Mouse (Mus musculus) hindbrain, embryonic 14.5 days (tissue): ENCODE measurements at regions not wholly inside any gene's neighbourhood (a gene's known extent, or its start where the extent isn't known, plus 50 kb on each side); places are given as distances from the start of the nearest gene placed in this dataset.
"Not testable (repeated sequence)": the region's sequence is repeated elsewhere in the genome, so short reads cannot be mapped to it uniquely, and the experiment has no call there.

ENCODE experiments used
- ATAC-seq: fragments of 200-750 bp; cut with Nextera tagmentation; 2 replicates; pipeline ENCODE4 v1.8.0; 2017; ENCODE audit warnings: moderate number of reproducible peaks, mild to moderate bottlenecking, moderate TSS enrichment, moderate library complexity; ENCODE audit not compliant: low FRiP score
- DNase-seq: peaks from one replicate; pipeline ENCODE4 v3.0.0-alpha.2; 2015; ENCODE audit warnings: low spot score
- H3K27ac ChIP-seq: fragments of 300-500 bp; sonication (generic); 2 replicates; pipeline ENCODE4 v1.5.1; 2014; ENCODE audit warnings: mild to moderate bottlenecking, moderate library complexity
- H3K27me3 ChIP-seq: fragments of 300-500 bp; sonication (generic); 2 replicates; pipeline ENCODE4 v1.6.1; 2014; ENCODE audit warnings: mild to moderate bottlenecking, low read length, mixed read lengths; ENCODE audit not compliant: control insufficient read depth, insufficient read depth
- H3K36me3 ChIP-seq: fragments of 300-500 bp; sonication (generic); replicated peaks from 2 replicates; pipeline ENCODE4 v1.6.1; 2014; ENCODE audit not compliant: control insufficient read depth, insufficient read depth
- H3K4me1 ChIP-seq: fragments of 300-500 bp; sonication (generic); replicated peaks from 2 replicates; pipeline ENCODE4 v1.6.1; 2014; ENCODE audit warnings: antibody characterized with exemption, low read length, mixed read lengths; ENCODE audit not compliant: control insufficient read depth, insufficient read depth
- H3K4me2 ChIP-seq: fragments of 300-500 bp; sonication (generic); replicated peaks from 2 replicates; pipeline ENCODE4 v1.6.1; 2014; ENCODE audit warnings: mild to moderate bottlenecking, moderate library complexity
- H3K4me3 ChIP-seq: fragments of 300-500 bp; sonication (generic); replicated peaks from 2 replicates; pipeline ENCODE4 v1.5.1; 2014; ENCODE audit warnings: mild to moderate bottlenecking, low read length
- H3K9ac ChIP-seq: fragments of 300-500 bp; sonication (generic); 2 replicates; pipeline ENCODE4 v1.6.1; 2014
- H3K9me3 ChIP-seq: fragments of 300-500 bp; sonication (generic); 2 replicates; pipeline ENCODE4 v1.6.1; 2016; ENCODE audit warnings: low read length; ENCODE audit not compliant: control insufficient read depth
- WGBS: fragments of 180-500 bp; shearing (Covaris S2); extraction: QIAGEN DNeasy Blood & Tissue Kit; methylation state at CpG from one replicate; pipeline ENCODE4 v1.1.7; 2014; 5-methylcytosine and 5-hydroxymethylcytosine counted together

GRCm38 (mm10) chr8:90068441-90068840 lies 279.7 kb downstream of the Tox3 start:
- H3K36me3 ChIP-seq, result no peaks in the 10 kb centered on the region

GRCm38 (mm10) chr8:90064381-90064780 lies 283.8 kb downstream of the Tox3 start:
- Histone ChIP-seq H3K4me2 (no peak overlapping the region), H3K4me1 (peaks cover 15% of the 10 kb centered on the region), H3K27me3 (no peaks in the 10 kb centered on the region), H3K27ac (peak overlapping the region; percentile 47; the same call in 1 of the 2 replicates), H3K9me3 (no peaks in the 10 kb centered on the region), H3K36me3 (no peaks in the 10 kb centered on the region), H3K9ac (no peak overlapping the region), H3K4me3 (no peak overlapping the region)
- WGBS, result 21% methylated on average over 6 of the region's 6 CpGs
- DNase-seq (no peak), ATAC-seq (no peak)

More at GRCm38 (mm10) chr8:90068441-90068840, 279.7 kb downstream of the Tox3 start:
- Histone ChIP-seq H3K9me3 (no peaks in the 10 kb centered on the region), H3K27me3 (no peaks in the 10 kb centered on the region), H3K4me2 (no peak overlapping the region), H3K27ac (no peak overlapping the region), H3K4me3 (no peak overlapping the region), H3K4me1 (peaks cover 28% of the 10 kb centered on the region), H3K9ac (no peak overlapping the region)
- 80% methylated on average over 4 of the region's 4 CpGs for WGBS
- no peak for DNase-seq
- ATAC-seq, result no peak

- no peaks in the 10 kb centered on the region for H3K27me3 ChIP-seq
- DNase-seq (no peak), ATAC-seq (no peak)
- no peak overlapping the region for H3K9ac ChIP-seq
- WGBS, result 89% methylated on average over 1 of the region's 1 CpGs
- H3K9me3 ChIP-seq, result no peaks in the 10 kb centered on the region
- H3K4me3 ChIP-seq, result no peak overlapping the region
- no peak overlapping the region for H3K4me2 ChIP-seq
- peaks cover 18% of the 10 kb centered on the region for H3K4me1 ChIP-seq
- H3K27ac ChIP-seq, result no peak overlapping the region
- no peaks in the 10 kb centered on the region for H3K36me3 ChIP-seq
Measured at GRCm38 (mm10) chr8:90063291-90063690, 284.9 kb downstream of the Tox3 start.

GRCm38 (mm10) chr8:90058631-90059166 lies 289.4 kb downstream of the Tox3 start:
- Histone ChIP-seq H3K9me3 (no peaks in the 10 kb centered on the region), H3K9ac (no peak overlapping the region), H3K27me3 (no peaks in the 10 kb centered on the region), H3K4me2 (no peak overlapping the region), H3K36me3 (no peaks in the 10 kb centered on the region), H3K4me3 (no peak overlapping the region), H3K4me1 (peaks cover 8% of the 10 kb centered on the region; the same call in 1 of the 2 replicates), H3K27ac (0 out of 2 replicates have a peak overlapping the region, but pooled peaks have one; percentile 14)
- no peak for DNase-seq
- 67% methylated on average over 9 of the region's 9 CpGs for WGBS
- no peak for ATAC-seq

GRCm38 (mm10) chr8:90056331-90056730 lies 291.8 kb downstream of the Tox3 start:
- H3K4me3 ChIP-seq, result no peak overlapping the region
- peaks cover 8% of the 10 kb centered on the region; the same call in 1 of the 2 replicates for H3K4me1 ChIP-seq
- no peaks in the 10 kb centered on the region for H3K9me3 ChIP-seq
- WGBS, result 94% methylated on average over 1 of the region's 1 CpGs
- no peaks in the 10 kb centered on the region for H3K36me3 ChIP-seq
- no peak for DNase-seq
- H3K4me2 ChIP-seq, result no peak overlapping the region
- no peak for ATAC-seq
- H3K9ac ChIP-seq, result no peak overlapping the region
- H3K27ac ChIP-seq, result no peak overlapping the region
- no peaks in the 10 kb centered on the region for H3K27me3 ChIP-seq

GRCm38 (mm10) chr8:90046779-90047178 lies 301.4 kb downstream of the Tox3 start:
- Histone ChIP-seq H3K9ac (no peak overlapping the region), H3K27ac (no peak overlapping the region), H3K4me1 (no peaks in the 10 kb centered on the region), H3K27me3 (no peaks in the 10 kb centered on the region), H3K36me3 (no peaks in the 10 kb centered on the region), H3K9me3 (no peaks in the 10 kb centered on the region), H3K4me2 (no peak overlapping the region), H3K4me3 (no peak overlapping the region)
- no peak for ATAC-seq
- 50% methylated on average over 9 of the region's 9 CpGs for WGBS
- no peak for DNase-seq

GRCm38 (mm10) chr8:90036436-90036835 lies 311.7 kb downstream of the Tox3 start:
- Histone ChIP-seq H3K9ac (no peak overlapping the region), H3K4me2 (no peak overlapping the region), H3K36me3 (no peaks in the 10 kb centered on the region), H3K9me3 (no peaks in the 10 kb centered on the region), H3K4me1 (no peaks in the 10 kb centered on the region), H3K27ac (no peak overlapping the region), H3K4me3 (no peak overlapping the region), H3K27me3 (no peaks in the 10 kb centered on the region)
- no peak for ATAC-seq
- 64% methylated on average over 3 of the region's 3 CpGs for WGBS
- no peak for DNase-seq

GRCm38 (mm10) chr8:90032572-90032971 lies 315.6 kb downstream of the Tox3 start:
- Histone ChIP-seq H3K27ac (no peak overlapping the region), H3K4me3 (no peak overlapping the region), H3K9me3 (no peaks in the 10 kb centered on the region), H3K4me2 (no peak overlapping the region), H3K4me1 (no peaks in the 10 kb centered on the region), H3K36me3 (no peaks in the 10 kb centered on the region), H3K27me3 (no peaks in the 10 kb centered on the region), H3K9ac (no peak overlapping the region)
- 83% methylated on average over 4 of the region's 4 CpGs for WGBS
- ATAC-seq (no peak), DNase-seq (no peak)

- Histone ChIP-seq H3K4me3 (no peak overlapping the region), H3K9me3 (no peaks in the 10 kb centered on the region), H3K27ac (no peak overlapping the region), H3K4me1 (no peaks in the 10 kb centered on the region), H3K4me2 (no peak overlapping the region), H3K9ac (no peak overlapping the region), H3K36me3 (no peaks in the 10 kb centered on the region), H3K27me3 (no peaks in the 10 kb centered on the region)
- DNase-seq (no peak), ATAC-seq (no peak)
- WGBS, result 4% methylated on average over 1 of the region's 1 CpGs
Measured at GRCm38 (mm10) chr8:90031220-90031619, 316.9 kb downstream of the Tox3 start.

- not testable (repeated sequence) for H3K9ac ChIP-seq, DNase-seq, H3K4me1 ChIP-seq, H3K9me3 ChIP-seq, H3K27ac ChIP-seq, H3K4me2 ChIP-seq, H3K27me3 ChIP-seq, H3K4me3 ChIP-seq, H3K36me3 ChIP-seq, ATAC-seq
- 81% methylated on average over 1 of the region's 1 CpGs for WGBS
Measured at GRCm38 (mm10) chr8:90017958-90018357, 330.2 kb downstream of the Tox3 start.
